Mouse (Mus musculus) stomach, postnatal 0 days (tissue): Measurements from ENCODE around the gene Mrpl46. TPM values are rescaled to one million over a fixed set of nuclear protein-coding genes. Genes with fewer than 3 reads are reported as not detected.

ENCODE experiments used
- ATAC-seq: fragments of 200-750 bp; cut with Nextera tagmentation; 2 replicates; pipeline ENCODE4 v1.8.0; 2017; ENCODE audit not compliant: low FRiP score, low TSS enrichment
- DNase-seq: peaks from one replicate; pipeline ENCODE4 v3.0.0-alpha.2; 2016; ENCODE audit warnings: low spot score
- H3K27ac ChIP-seq: fragments of 300-500 bp; sonication (generic); replicated peaks from 2 replicates; pipeline ENCODE4 v1.5.1; 2014; ENCODE audit warnings: mild to moderate bottlenecking, control low read depth
- H3K27me3 ChIP-seq: fragments of 300-500 bp; sonication (generic); 2 replicates; pipeline ENCODE4 v1.6.1; 2014; ENCODE audit warnings: low read length; ENCODE audit not compliant: control insufficient read depth, insufficient read depth
- H3K36me3 ChIP-seq: fragments of 300-500 bp; sonication (generic); 2 replicates; pipeline ENCODE4 v1.6.1; 2014; ENCODE audit warnings: low read length, mixed read lengths; ENCODE audit not compliant: control insufficient read depth, insufficient read depth
- H3K4me1 ChIP-seq: fragments of 300-500 bp; sonication (generic); replicated peaks from 2 replicates; pipeline ENCODE4 v1.6.1; 2014; ENCODE audit warnings: antibody characterized with exemption; ENCODE audit not compliant: control insufficient read depth, insufficient read depth
- H3K4me2 ChIP-seq: fragments of 300-500 bp; sonication (generic); replicated peaks from 2 replicates; pipeline ENCODE4 v1.6.1; 2014; ENCODE audit warnings: low read depth, mild to moderate bottlenecking, control low read depth, moderate library complexity
- H3K4me3 ChIP-seq: fragments of 300-500 bp; sonication (generic); 2 replicates; pipeline ENCODE4 v1.5.1; 2014; ENCODE audit warnings: low read depth, low read length, control low read depth
- H3K9ac ChIP-seq: fragments of 300-500 bp; sonication (generic); 2 replicates; pipeline ENCODE4 v1.6.1; 2014; ENCODE audit warnings: mild to moderate bottlenecking, low read length, control low read depth, mixed read lengths
- H3K9me3 ChIP-seq: fragments of 300-500 bp; sonication (generic); 2 replicates; pipeline ENCODE4 v1.6.1; 2016; ENCODE audit warnings: low read length; ENCODE audit not compliant: control insufficient read depth
- CTCF ChIP-seq: IDR thresholded peaks from 2 replicates; pipeline ENCODE4 v1.5.1; 2016; ENCODE audit warnings: antibody characterized with exemption, low read depth, mild to moderate bottlenecking, moderate library complexity
- EP300 ChIP-seq: optimal IDR thresholded peaks from 2 replicates; pipeline ENCODE3; 2016; ENCODE audit warnings: antibody characterized with exemption
- WGBS: fragments of 180-500 bp; shearing (Covaris S2); extraction: QIAGEN DNeasy Blood & Tissue Kit; methylation state at CpG from one replicate; pipeline ENCODE4 v1.1.7; 2014; 5-methylcytosine and 5-hydroxymethylcytosine counted together
- polyA plus RNA-seq: library from polyadenylated mRNA; unstranded; fragments of >200 nt; fragmentation: Nextera tagmentation; extraction: Ambion mirVana; gene quantifications from 2 replicates; pipeline ENCODE4 v1.2.1, GENCODE M21; 2015

The Mrpl46 gene
- polyA plus RNA-seq = 55.0 and 55.5 TPM in 2 replicates

DNA sequence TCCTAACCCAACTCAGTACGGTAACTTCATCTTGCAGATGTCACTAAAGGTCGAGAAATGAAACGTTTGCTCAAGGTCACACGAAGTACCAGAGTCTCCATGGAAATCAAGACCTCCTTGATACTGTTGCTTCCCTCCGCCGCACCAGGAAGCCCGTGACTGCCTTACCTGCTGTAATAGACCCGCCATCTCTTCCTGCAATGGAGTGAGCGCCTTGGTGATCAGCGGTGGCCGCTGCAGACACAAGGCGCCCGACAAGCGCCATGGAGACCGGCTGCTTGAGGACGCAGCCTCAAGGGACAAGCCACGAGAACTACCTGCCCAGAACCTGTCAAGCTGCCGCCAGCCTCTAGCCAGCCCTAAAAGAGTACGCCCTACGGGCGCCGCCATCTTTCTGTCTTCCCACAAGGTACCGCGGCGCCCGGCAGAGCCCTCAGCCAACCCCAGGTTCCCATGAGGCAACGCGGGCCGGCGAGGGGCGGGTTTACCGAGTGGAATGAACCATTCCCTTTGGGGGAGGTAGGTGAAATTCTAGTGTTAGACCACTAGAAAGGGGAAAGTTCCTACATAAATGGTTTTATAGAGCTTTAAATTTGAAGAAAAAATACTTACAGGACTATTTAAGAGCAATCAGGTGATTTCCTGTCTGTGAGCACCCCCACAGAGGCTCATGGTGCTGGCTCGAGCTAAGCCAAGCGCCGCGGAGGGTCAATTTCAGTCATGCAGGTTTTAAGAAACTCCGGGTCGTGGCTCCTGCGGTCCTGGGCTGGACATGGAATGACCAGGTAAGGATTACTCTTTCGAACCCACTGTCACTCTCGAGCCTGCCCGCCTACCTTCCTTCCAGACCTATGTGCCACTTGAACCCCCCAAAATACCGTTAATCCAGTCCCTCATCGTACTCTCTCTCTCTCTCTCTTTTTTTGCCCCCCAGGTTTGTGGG, at the start of gene Mrpl46, which contains the start of gene Mrps11:
TSS of gene Mrpl46 (minus strand) at position 893 of the 943 bp plus-strand sequence.
TSS of gene Mrps11 (plus strand) at position 481 of the 943 bp plus-strand sequence.
- WGBS = under 1% methylated on average over 44 of the region's 44 CpGs
- no peak for TF ChIP-seq CTCF
- TF ChIP-seq EP300 = no peak
- Histone ChIP-seq H3K4me2 (peak within 1 kb of the TSS; percentile 91), H3K36me3 (peaks cover 5% of the 10 kb centered on the region), H3K9me3 (no peaks in the 10 kb centered on the region), H3K9ac (peak within 1 kb of the TSS; percentile 86), H3K27ac (peak within 1 kb of the TSS; percentile 19; the same call in 1 of the 2 replicates), H3K27me3 (no peaks in the 10 kb centered on the region), H3K4me3 (peak within 1 kb of the TSS; percentile 86), H3K4me1 (peaks cover 5% of the 10 kb centered on the region; the same call in 1 of the 2 replicates)
- ATAC-seq = peak; percentile 99
- peak; percentile 89 for DNase-seq

DNA sequence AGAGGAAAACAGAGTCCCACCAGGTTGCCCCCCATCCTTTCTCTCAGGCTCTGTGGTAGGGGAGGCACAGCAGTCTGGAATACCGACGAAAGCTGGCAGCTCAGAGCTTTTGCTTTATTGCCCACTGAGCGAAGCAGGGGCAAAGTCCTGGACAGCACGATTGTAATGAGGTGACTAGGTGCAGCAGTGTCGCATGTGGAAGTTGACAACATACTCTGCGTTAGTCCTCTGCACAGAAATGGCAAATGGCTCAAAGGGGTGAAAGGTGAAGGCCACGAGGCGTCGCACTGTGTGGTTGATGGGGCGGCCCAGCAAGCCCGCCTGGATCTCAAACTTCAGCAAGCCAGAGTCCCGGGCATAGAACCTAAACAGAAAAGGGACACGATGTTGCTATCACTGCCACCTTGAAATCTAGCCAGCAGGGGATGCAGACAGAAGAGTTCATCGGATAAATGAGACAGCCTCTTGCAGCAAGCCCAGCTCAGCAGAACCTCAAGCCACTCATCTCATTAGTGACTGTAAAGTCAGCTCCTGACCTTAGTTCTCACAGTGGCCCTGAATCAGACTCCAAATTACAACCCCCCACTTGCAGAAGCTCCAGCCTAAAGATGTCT, 44.5 kb upstream of the Mrpl46 start:
- no peaks in the 10 kb centered on the region for H3K4me1 ChIP-seq
- H3K9ac ChIP-seq = no peak overlapping the region
- H3K4me2 ChIP-seq = no peak overlapping the region
- WGBS = 80% methylated on average over 14 of the region's 14 CpGs
- H3K4me3 ChIP-seq = no peak overlapping the region
- no peaks in the 10 kb centered on the region for H3K27me3 ChIP-seq
- no peak for TF ChIP-seq CTCF
- TF ChIP-seq EP300 = no peak
- no peak for DNase-seq
- H3K27ac ChIP-seq = no peak overlapping the region
- H3K9me3 ChIP-seq = no peaks in the 10 kb centered on the region
- no peak for ATAC-seq
- peaks cover 10% of the 10 kb centered on the region; the same call in 1 of the 2 replicates for H3K36me3 ChIP-seq

DNA sequence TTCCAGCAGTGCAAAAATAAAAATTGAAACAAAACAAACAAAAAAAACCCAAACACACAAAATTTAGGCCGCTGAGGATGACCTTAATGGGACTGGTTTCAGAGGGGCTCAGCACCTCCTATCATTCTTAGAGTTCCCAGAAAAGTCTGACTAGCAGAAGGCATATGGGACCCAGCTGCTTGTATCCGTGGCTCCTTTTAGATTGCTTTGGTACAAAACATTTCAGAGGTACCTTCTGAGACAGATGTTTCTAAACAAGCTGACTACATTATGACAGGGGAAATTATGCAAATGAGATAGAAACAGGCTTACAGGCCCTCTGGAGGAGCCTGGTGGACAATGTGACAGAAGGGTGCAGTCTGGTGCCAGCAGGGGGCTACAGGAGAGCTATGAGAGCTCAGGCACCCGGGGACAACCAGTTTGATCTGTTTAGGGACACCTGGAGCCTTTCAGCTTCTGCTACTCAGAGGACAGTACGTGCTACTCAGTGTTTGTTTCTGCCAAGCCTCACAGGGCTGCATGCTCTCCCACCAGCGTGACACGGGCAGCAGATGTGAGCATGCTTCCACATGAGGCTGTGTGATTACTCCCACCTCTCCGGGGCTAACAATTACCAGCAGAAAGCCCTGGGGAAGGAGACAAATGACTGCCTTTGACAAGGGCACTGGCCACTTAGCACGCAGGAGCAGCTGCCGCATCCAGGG, 43.5 kb upstream of the Mrpl46 start:
- no peak; the same call in 1 of the 2 replicates for ATAC-seq
- Histone ChIP-seq H3K9me3 (no peaks in the 10 kb centered on the region), H3K4me3 (no peak overlapping the region), H3K9ac (no peak overlapping the region), H3K36me3 (peaks cover 10% of the 10 kb centered on the region; the same call in 1 of the 2 replicates), H3K4me1 (no peaks in the 10 kb centered on the region), H3K4me2 (no peak overlapping the region), H3K27ac (no peak overlapping the region), H3K27me3 (no peaks in the 10 kb centered on the region)
- TF ChIP-seq EP300 (no peak), CTCF (peak; percentile 30)
- WGBS = 35% methylated on average over 9 of the region's 9 CpGs
- no peak for DNase-seq

DNA sequence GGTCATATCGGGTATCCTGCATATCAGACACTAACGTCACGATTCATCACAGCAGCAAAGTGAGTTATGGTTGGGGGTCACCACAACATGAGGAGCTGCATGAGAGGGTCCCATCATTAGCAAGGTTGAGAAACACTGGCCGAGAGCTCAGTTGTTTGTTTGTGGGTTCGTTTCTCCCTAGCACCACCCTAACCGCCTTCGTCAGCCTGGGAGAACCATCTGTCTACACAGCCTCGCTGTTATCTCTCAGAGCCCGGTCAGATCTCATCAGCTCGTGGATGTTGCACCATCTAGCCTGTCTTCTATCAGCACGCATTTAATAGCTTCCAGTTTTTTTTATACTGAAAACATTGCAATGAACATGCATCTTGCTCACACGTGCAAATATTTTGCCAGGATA, 35.0 kb upstream of the Mrpl46 start:
- no peak for ATAC-seq
- WGBS = 72% methylated on average over 12 of the region's 12 CpGs

DNA sequence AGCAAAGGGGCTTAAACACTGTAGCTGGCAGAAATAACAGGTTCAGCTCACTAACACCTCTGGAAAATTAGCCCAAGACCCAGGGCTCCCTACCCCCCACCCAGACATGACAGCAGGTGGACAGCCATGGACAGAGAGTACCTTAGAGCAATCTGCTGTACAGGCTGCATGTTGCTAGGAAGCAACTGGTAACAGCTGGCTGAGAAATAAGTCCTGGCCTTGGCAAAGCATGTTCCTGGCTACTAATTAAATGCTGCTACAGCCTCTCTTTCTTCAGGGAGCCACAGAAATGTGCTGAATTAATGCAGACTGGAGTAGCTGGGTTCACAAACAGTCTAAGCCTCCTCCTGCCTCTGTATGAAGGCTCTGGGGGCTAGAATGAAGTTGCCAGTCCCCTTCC, 31.4 kb upstream of the Mrpl46 start:
- Histone ChIP-seq H3K9me3 (no peaks in the 10 kb centered on the region), H3K36me3 (no peaks in the 10 kb centered on the region), H3K4me3 (no peak overlapping the region), H3K4me2 (no peak overlapping the region), H3K27ac (no peak overlapping the region), H3K9ac (no peak overlapping the region), H3K27me3 (no peaks in the 10 kb centered on the region), H3K4me1 (no peaks in the 10 kb centered on the region)
- DNase-seq = no peak
- ATAC-seq = no peak
- TF ChIP-seq EP300 (no peak), CTCF (no peak)

More for the DNA sequence above, 35.0 kb upstream of the Mrpl46 start:
- Histone ChIP-seq H3K4me3 (no peak overlapping the region), H3K36me3 (no peaks in the 10 kb centered on the region), H3K9ac (no peak overlapping the region), H3K4me2 (no peak overlapping the region), H3K9me3 (no peaks in the 10 kb centered on the region), H3K27ac (no peak overlapping the region), H3K4me1 (no peaks in the 10 kb centered on the region), H3K27me3 (no peaks in the 10 kb centered on the region)
- TF ChIP-seq CTCF = no peak
- TF ChIP-seq EP300 = no peak
- DNase-seq = no peak
